In genomic region chr15:79752742-79753419, GRCm38 (mm10) we compare ENCODE assay signal across 7 mouse cellular contexts. TPM values are rescaled to one million over a fixed set of nuclear protein-coding genes. Genes with fewer than 3 reads are reported as not detected.
DNase-seq lines count a peak whose midpoint lies in the region; ATAC-seq and TF ChIP-seq lines count a peak whose summit lies in the region.

No protein-coding gene starts in this region.

- H3K4me1 ChIP-seq in MEL (ENCODE audit: control insufficient read depth in 1 of 2, insufficient read depth in 2 of 2, low read length in 2 of 2): no peaks in the 10 kb centered on the region
- peaks cover 6% of the 10 kb centered on the region for H3K4me1 ChIP-seq in forebrain, embryonic 14.5 days (ENCODE audit: control insufficient read depth, insufficient read depth, low read length)
- H3K4me1 ChIP-seq in hindbrain, embryonic 15.5 days (replicated peaks): peaks cover 3% of the 10 kb centered on the region; the same call in 1 of the 2 replicates
- peaks cover 7% of the 10 kb centered on the region; the same call in 1 of the 2 replicates for H3K4me1 ChIP-seq in midbrain, embryonic 11.5 days (ENCODE audit: control insufficient read depth, insufficient read depth, low read length)

- peak; percentile 68 for DNase-seq in MEL (ENCODE audit: low read depth, low spot score)
- DNase-seq in forebrain, embryonic 14.5 days (ENCODE audit: low spot score): peak; percentile 74
- DNase-seq in left cerebral cortex, postnatal 14 days (ENCODE audit: low spot score in 2 of 2): peak; percentile 83 to 84
- peak; percentile 96 for DNase-seq in midbrain, embryonic 11.5 days (ENCODE audit: low spot score, missing footprints)
- DNase-seq in right cerebral cortex, postnatal 25 days: peak; percentile 81

- intact Hi-C loops in left cerebral cortex, postnatal 14 days (cut with DNase I): loop anchor here (5.0 to 10.0 kb wide), 2 partner anchors 132 to 159 kb away; no protein-coding TSS in a partner anchor

- H3K4me3 ChIP-seq in MEL (ENCODE audit: control insufficient read depth in 1 of 2, insufficient read depth in 1 of 2, low read depth in 2 of 2, low read length in 2 of 2): no peak overlapping the region
- H3K4me3 ChIP-seq in forebrain, embryonic 14.5 days (ENCODE audit: low read depth, low read length): no peak overlapping the region
- no peak overlapping the region for H3K4me3 ChIP-seq in hindbrain, embryonic 15.5 days
- no peak overlapping the region for H3K4me3 ChIP-seq in midbrain, embryonic 11.5 days (ENCODE audit: low read depth, low read length)

- 25% methylated on average over 11 of the region's 11 CpGs for WGBS in forebrain, embryonic 14.5 days
- WGBS in hindbrain, embryonic 15.5 days: 27% methylated on average over 11 of the region's 11 CpGs
- WGBS in midbrain, embryonic 11.5 days: 26% methylated on average over 11 of the region's 11 CpGs

- no peak for TF ChIP-seq POLR2A in MEL (IDR thresholded peaks at IDR 0.05; ENCODE audit: control insufficient read depth in 1 of 2, insufficient read depth in 1 of 2, low read depth in 1 of 2, low read length in 2 of 2, poor library complexity in 1 of 2)

- H3K4me2 ChIP-seq in forebrain, embryonic 14.5 days (ENCODE audit: low read length): no peak overlapping the region
- H3K4me2 ChIP-seq in hindbrain, embryonic 15.5 days: no peak overlapping the region
- H3K4me2 ChIP-seq in midbrain, embryonic 11.5 days: no peak overlapping the region

- H3K9ac ChIP-seq in MEL (ENCODE audit: control insufficient read depth, low read depth, low read length, poor library complexity, severe bottlenecking): no peak overlapping the region
- H3K9ac ChIP-seq in forebrain, embryonic 14.5 days (ENCODE audit: low read length): no peak overlapping the region
- no peak overlapping the region for H3K9ac ChIP-seq in hindbrain, embryonic 15.5 days
- no peak overlapping the region for H3K9ac ChIP-seq in midbrain, embryonic 11.5 days (ENCODE audit: low read length)

- peak; percentile 62; the same call in 1 of the 2 replicates for ATAC-seq in cerebellum, adult (ENCODE audit: insufficient number of reproducible peaks, low FRiP score, low TSS enrichment)
- peak; percentile 68 for ATAC-seq in forebrain, embryonic 14.5 days
- peak; percentile 59; the same call in 1 of the 2 replicates for ATAC-seq in hindbrain, embryonic 15.5 days (ENCODE audit: low FRiP score, low read depth)
- peak; percentile 71 for ATAC-seq in midbrain, embryonic 11.5 days (ENCODE audit: low FRiP score)

- TF ChIP-seq EP300 in MEL (IDR thresholded peaks at IDR 0.05; ENCODE audit: low read depth in 1 of 2, low read length in 2 of 2): no peak

- peak; percentile 89 to 97 (median 93) for TF ChIP-seq CTCF in MEL (IDR thresholded peaks at IDR 0.05 in 2 of 3, conservative IDR thresholded peaks at IDR 0.05 in 1 of 3; ENCODE audit: control insufficient read depth in 1 of 3, insufficient read depth in 1 of 3, low read depth in 2 of 3, low read length in 3 of 3, poor library complexity in 1 of 3, severe bottlenecking in 1 of 3)

- H3K79me2 ChIP-seq in MEL (ENCODE audit: control insufficient read depth, insufficient read depth, low read length, poor library complexity): no peaks in the 10 kb centered on the region

- no peaks in the 10 kb centered on the region for H3K36me3 ChIP-seq in MEL (ENCODE audit: control insufficient read depth in 1 of 2, insufficient read depth in 2 of 2, low read length in 2 of 2)
- peaks cover 3% of the 10 kb centered on the region; the same call in 1 of the 2 replicates for H3K36me3 ChIP-seq in forebrain, embryonic 14.5 days (ENCODE audit: control insufficient read depth, insufficient read depth, low read length)
- H3K36me3 ChIP-seq in hindbrain, embryonic 15.5 days: no peaks in the 10 kb centered on the region
- no peaks in the 10 kb centered on the region for H3K36me3 ChIP-seq in midbrain, embryonic 11.5 days (ENCODE audit: control insufficient read depth, insufficient read depth, low read length)

- H3K27ac ChIP-seq in MEL (ENCODE audit: control insufficient read depth, low read depth, low read length): no peak overlapping the region
- H3K27ac ChIP-seq in forebrain, embryonic 14.5 days (ENCODE audit: low read depth, low read length): no peak overlapping the region
- no peak overlapping the region for H3K27ac ChIP-seq in hindbrain, embryonic 15.5 days (replicated peaks)
- no peak overlapping the region for H3K27ac ChIP-seq in midbrain, embryonic 11.5 days (ENCODE audit: low read depth, low read length)

- no peaks in the 10 kb centered on the region for H3K9me3 ChIP-seq in MEL (replicated peaks; ENCODE audit: insufficient read depth, low read length)
- H3K9me3 ChIP-seq in forebrain, embryonic 14.5 days (replicated peaks; ENCODE audit: control insufficient read depth, low read length): no peaks in the 10 kb centered on the region
- no peaks in the 10 kb centered on the region for H3K9me3 ChIP-seq in hindbrain, embryonic 15.5 days
- no peaks in the 10 kb centered on the region for H3K9me3 ChIP-seq in midbrain, embryonic 11.5 days (ENCODE audit: control insufficient read depth, low read length)

- no peaks in the 10 kb centered on the region for H3K27me3 ChIP-seq in MEL (ENCODE audit: control insufficient read depth in 1 of 2, insufficient read depth in 2 of 2, low read length in 2 of 2)
- no peaks in the 10 kb centered on the region for H3K27me3 ChIP-seq in forebrain, embryonic 14.5 days (replicated peaks; ENCODE audit: control insufficient read depth, insufficient read depth, low read length)
- no peaks in the 10 kb centered on the region for H3K27me3 ChIP-seq in hindbrain, embryonic 15.5 days
- no peaks in the 10 kb centered on the region for H3K27me3 ChIP-seq in midbrain, embryonic 11.5 days (ENCODE audit: control insufficient read depth, insufficient read depth, low read length)

- peak; percentile 91 for TF ChIP-seq RAD21 in MEL (IDR thresholded peaks at IDR 0.05; ENCODE audit: low read depth, low read length)

TF ChIP-seq in MEL, 35 proteins besides CTCF, POLR2A, EP300 and RAD21 (continues in another document):
- TF ChIP-seq NELFE (IDR thresholded peaks at IDR 0.05; ENCODE audit: low read depth, low read length) (no peak), KAT2A (conservative IDR thresholded peaks at IDR 0.05; ENCODE audit: low read depth, low read length) (no peak), MEF2A (IDR thresholded peaks at IDR 0.05; ENCODE audit: extremely low read depth, insufficient replicate concordance, low read depth, low read length, poor library complexity, severe bottlenecking) (no peak), TBP (IDR thresholded peaks at IDR 0.05; ENCODE audit: low read depth, low read length) (no peak), CHD2 (IDR thresholded peaks at IDR 0.05; ENCODE audit: low read length) (no peak), RCOR1 (IDR thresholded peaks at IDR 0.05; ENCODE audit: low read depth, low read length) (no peak), ZNF384 (IDR thresholded peaks at IDR 0.05; ENCODE audit: low read depth, low read length) (no peak), POLR2AphosphoS2 (IDR thresholded peaks at IDR 0.05; ENCODE audit: low read length) (no peak), UBTF (IDR thresholded peaks at IDR 0.05; ENCODE audit: borderline replicate concordance, insufficient read depth, low read depth, low read length) (no peak), GATA1 (IDR thresholded peaks at IDR 0.05; ENCODE audit: low read depth, low read length) (no peak), CHD1 (IDR thresholded peaks at IDR 0.05; ENCODE audit: low read depth, low read length) (no peak), NRF1 (IDR thresholded peaks at IDR 0.05; ENCODE audit: insufficient read depth, low read depth, low read length, poor library complexity, severe bottlenecking) (no peak), MYB (IDR thresholded peaks at IDR 0.05; ENCODE audit: low read depth, low read length) (no peak), ZKSCAN1 (IDR thresholded peaks at IDR 0.05; ENCODE audit: low read depth, low read length) (no peak), ETS1 (IDR thresholded peaks at IDR 0.05; ENCODE audit: low read depth, low read length) (no peak), TCF12 (IDR thresholded peaks at IDR 0.05; ENCODE audit: low read depth, low read length) (no peak), GABPA (IDR thresholded peaks at IDR 0.05; ENCODE audit: low read depth, low read length) (no peak), HCFC1 (IDR thresholded peaks at IDR 0.05; ENCODE audit: low read depth, low read length) (no peak), MAZ (IDR thresholded peaks at IDR 0.05; ENCODE audit: low read depth, low read length) (peak; percentile 46; the same call in 1 of the 2 replicates), E2F4 (IDR thresholded peaks at IDR 0.05; ENCODE audit: borderline replicate concordance, low read depth, low read length) (no peak)

RNA-seq across cellular contexts. Expression of gene Sun2, which starts 10.5 kb away (rescaled TPM):
- 4.3 and 5.2 TPM in 2 replicates for total RNA-seq in MEL (2012; rRNA removed)
- polyA plus RNA-seq in MEL (2012; ENCODE audit: insufficient read depth in 1 of 2, insufficient read length in 2 of 2, low read depth in 1 of 2, low replicate concordance in 2 of 2, missing spikeins in 1 of 2): 10 to 100 TPM in 1 of 2 experiments, not detected in 1; 10.6 TPM
- 4.8 and 7.6 TPM in 2 replicates for polyA plus RNA-seq in forebrain, embryonic 14.5 days (2014; fragmentation: Nextera tagmentation; extraction: Ambion mirVana)
- polyA plus RNA-seq in hindbrain, embryonic 15.5 days (2015; fragmentation: Nextera tagmentation; extraction: Ambion mirVana): 6.4 and 7.2 TPM in 2 replicates
- total RNA-seq in left cerebral cortex, postnatal 14 days (2021): 10 to 100 TPM; 24.8 to 25.3 TPM
- 3.0 and 4.2 TPM in 2 replicates for polyA plus RNA-seq in midbrain, embryonic 11.5 days (2014; fragmentation: Nextera tagmentation; extraction: Ambion mirVana)

RNA-seq across cellular contexts. Expression of gene Dnal4, which starts 24.8 kb away (rescaled TPM):
- total RNA-seq in MEL (2012; rRNA removed): 14.7 and 19.5 TPM in 2 replicates
- 10 to 100 TPM in 1 of 2 experiments, not detected in 1; 30.0 TPM for polyA plus RNA-seq in MEL (2012; ENCODE audit: insufficient read depth in 1 of 2, insufficient read length in 2 of 2, low read depth in 1 of 2, low replicate concordance in 2 of 2, missing spikeins in 1 of 2)
- polyA plus RNA-seq in forebrain, embryonic 14.5 days (2014; fragmentation: Nextera tagmentation; extraction: Ambion mirVana): 96.1 and 101 TPM in 2 replicates
- polyA plus RNA-seq in hindbrain, embryonic 15.5 days (2015; fragmentation: Nextera tagmentation; extraction: Ambion mirVana): 68.7 and 69.6 TPM in 2 replicates
- 10 to 100 TPM; 37.5 to 39.7 TPM for total RNA-seq in left cerebral cortex, postnatal 14 days (2021)
- polyA plus RNA-seq in midbrain, embryonic 11.5 days (2014; fragmentation: Nextera tagmentation; extraction: Ambion mirVana): 62.9 and 72.1 TPM in 2 replicates

RNA-seq across cellular contexts. Expression of gene Nptxr, which starts 51.7 kb away (rescaled TPM):
- total RNA-seq in MEL (2012; rRNA removed): 0.03 and 0.04 TPM in 2 replicates
- polyA plus RNA-seq in MEL (2012; ENCODE audit: insufficient read depth in 1 of 2, insufficient read length in 2 of 2, low read depth in 1 of 2, low replicate concordance in 2 of 2, missing spikeins in 1 of 2): under 1 TPM in 1 of 2 experiments, not detected in 1; 0.33 TPM
- 7.6 and 8.5 TPM in 2 replicates for polyA plus RNA-seq in forebrain, embryonic 14.5 days (2014; fragmentation: Nextera tagmentation; extraction: Ambion mirVana)
- polyA plus RNA-seq in hindbrain, embryonic 15.5 days (2015; fragmentation: Nextera tagmentation; extraction: Ambion mirVana): 49.9 and 61.3 TPM in 2 replicates
- 100 to 1,000 TPM; 693 to 768 TPM for total RNA-seq in left cerebral cortex, postnatal 14 days (2021)
- polyA plus RNA-seq in midbrain, embryonic 11.5 days (2014; fragmentation: Nextera tagmentation; extraction: Ambion mirVana): 1.3 and 2.1 TPM in 2 replicates
